Mouse (Mus musculus) thymus, postnatal 14 days (tissue): Measurements from ENCODE around the gene Pcolce2.
"Not testable (repeated sequence)": the region's sequence is repeated elsewhere in the genome, so short reads cannot be mapped to it uniquely, and the experiment has no call there.

ENCODE experiments used
- DNase-seq: peaks from one replicate; pipeline ENCODE4 v3.0.0; 2021

The Pcolce2 gene

GRCm38 (mm10) chr9:95637271-95638181, at the start of gene Pcolce2:
Gene Pcolce2 (plus strand): TSS chr9:95637601.
- DNase-seq: peak; percentile 3

GRCm38 (mm10) chr9:95588070-95588469, 49.3 kb upstream of the Pcolce2 start:
- DNase-seq: no peak

DNA sequence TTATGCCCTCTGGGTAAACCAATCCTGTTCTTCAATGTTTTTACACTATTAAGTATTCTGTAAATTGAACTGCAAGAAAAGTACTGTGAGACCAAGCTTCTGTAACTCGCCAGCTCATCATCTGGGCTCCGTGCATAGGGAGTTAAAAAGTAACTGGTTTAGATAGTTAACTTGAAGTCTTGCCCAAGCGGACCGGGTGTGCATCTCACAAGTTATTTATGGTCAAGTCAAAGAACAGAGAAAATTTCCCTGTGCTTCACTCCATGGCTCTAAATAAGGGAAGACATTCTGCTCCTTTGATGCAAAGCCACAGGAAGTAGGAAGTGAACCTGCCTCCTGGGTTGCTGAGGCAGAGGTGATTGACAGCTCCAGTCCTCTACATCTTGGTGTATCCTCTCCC, 43.1 kb upstream of the Pcolce2 start:
- DNase-seq: no peak

DNA sequence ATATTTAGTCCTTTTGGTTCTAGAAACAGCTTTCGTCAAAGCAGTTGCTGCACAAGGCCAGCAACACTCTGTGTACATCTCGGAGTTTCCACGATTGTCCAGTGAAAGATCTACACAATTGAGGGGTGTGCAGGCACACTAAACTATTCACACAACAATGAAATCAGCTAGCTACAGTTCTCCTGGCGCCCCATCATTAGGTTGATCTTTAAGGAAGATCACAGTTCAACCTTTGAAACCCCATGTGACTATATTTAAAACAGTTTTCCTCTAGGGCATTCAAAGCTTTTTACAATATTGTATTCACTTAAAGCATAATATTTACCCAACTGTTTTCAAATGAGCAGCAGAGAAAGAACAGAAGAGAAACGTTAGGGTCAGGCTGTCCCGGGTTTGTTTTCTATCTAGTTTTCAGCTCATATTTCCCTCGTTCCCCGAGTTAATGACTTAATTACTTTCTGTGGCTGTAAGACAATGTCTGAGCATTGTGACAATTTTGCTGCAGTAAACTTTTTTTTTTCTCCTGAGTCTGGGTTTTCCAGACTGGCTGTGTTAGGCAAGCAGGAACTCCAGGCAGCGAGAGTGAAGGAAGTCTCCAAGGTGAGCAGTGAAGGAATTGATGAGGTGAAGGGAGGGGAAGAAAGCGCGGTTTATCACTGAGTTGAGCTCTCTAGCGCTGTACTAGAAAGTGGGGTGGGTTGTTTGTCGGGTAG, 39.8 kb upstream of the Pcolce2 start:
- DNase-seq: no peak

- no peak for DNase-seq
Measured at GRCm38 (mm10) chr9:95598179-95598721, 39.2 kb upstream of the Pcolce2 start.

DNA sequence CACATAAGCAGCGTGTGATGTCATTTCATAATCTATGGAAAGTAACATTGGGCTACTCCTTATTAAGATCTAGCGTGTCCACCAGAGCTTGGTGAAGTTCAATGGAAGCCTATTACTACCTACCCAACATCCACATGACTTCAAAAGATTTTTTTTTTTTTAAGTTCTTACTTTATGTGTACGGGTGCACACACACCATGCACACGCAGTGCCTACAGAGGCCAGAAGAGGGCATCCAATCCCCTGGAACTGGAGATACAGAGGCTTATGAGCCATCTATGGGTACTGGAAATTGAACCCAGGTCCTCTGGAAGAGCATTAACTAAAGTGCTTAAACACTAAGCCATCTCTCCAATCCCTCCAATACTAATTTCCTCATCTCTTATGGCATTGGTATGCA, 38.0 kb upstream of the Pcolce2 start:
- peak; percentile 20 for DNase-seq

GRCm38 (mm10) chr9:95602849-95603248, 34.6 kb upstream of the Pcolce2 start:
- DNase-seq: no peak

- DNase-seq: no peak
Measured at GRCm38 (mm10) chr9:95603316-95603715, 34.1 kb upstream of the Pcolce2 start.

DNA sequence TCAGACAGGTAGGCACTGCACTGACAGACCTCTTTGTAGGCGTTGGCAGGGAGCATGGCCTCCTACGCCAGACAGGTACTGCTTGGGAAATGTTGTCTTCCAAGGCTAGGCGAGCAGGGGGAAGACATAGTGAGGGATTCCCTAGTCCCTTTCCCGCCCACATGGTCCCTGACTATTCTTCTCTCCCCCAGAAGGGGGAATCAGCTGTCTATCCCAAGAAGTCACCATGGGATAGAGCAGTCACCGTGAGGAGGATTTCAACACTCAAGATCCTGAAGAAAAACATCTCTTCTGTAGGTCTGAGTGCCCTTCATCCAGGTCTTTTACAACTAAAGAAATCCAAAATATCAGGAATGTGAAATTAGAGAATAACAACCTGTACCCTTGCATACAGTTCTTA, 30.2 kb upstream of the Pcolce2 start:
- DNase-seq: no peak

- no peak for DNase-seq
Measured at GRCm38 (mm10) chr9:95612246-95612768, 25.1 kb upstream of the Pcolce2 start.

GRCm38 (mm10) chr9:95613426-95614127, 23.8 kb upstream of the Pcolce2 start:
- DNase-seq: no peak

GRCm38 (mm10) chr9:95614861-95615615, 22.4 kb upstream of the Pcolce2 start:
- DNase-seq: no peak

DNA sequence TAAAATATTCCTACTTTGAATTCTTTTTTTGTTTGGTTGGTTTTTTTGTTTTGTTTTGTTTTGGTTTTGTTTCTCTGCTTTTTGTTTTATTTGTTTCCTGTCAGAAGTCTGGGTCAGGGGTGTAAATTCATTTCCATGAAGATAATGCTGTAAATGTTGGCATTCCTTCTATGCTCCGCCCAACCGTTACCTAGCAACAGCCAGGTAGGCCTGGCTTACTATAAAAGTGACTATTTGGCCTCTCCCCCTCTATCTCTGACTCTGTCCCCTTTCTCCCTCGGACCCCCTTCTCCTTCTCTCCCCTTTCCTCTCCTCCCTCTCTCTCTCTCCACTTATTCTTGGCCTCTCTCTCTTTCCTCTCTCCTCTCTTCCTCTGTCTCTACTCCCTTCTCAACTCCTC, 21.4 kb upstream of the Pcolce2 start:
- DNase-seq: no peak

- no peak for DNase-seq
Measured at GRCm38 (mm10) chr9:95618572-95618971, 18.8 kb upstream of the Pcolce2 start.

GRCm38 (mm10) chr9:95624072-95624471, 13.3 kb upstream of the Pcolce2 start:
- DNase-seq: no peak

DNA sequence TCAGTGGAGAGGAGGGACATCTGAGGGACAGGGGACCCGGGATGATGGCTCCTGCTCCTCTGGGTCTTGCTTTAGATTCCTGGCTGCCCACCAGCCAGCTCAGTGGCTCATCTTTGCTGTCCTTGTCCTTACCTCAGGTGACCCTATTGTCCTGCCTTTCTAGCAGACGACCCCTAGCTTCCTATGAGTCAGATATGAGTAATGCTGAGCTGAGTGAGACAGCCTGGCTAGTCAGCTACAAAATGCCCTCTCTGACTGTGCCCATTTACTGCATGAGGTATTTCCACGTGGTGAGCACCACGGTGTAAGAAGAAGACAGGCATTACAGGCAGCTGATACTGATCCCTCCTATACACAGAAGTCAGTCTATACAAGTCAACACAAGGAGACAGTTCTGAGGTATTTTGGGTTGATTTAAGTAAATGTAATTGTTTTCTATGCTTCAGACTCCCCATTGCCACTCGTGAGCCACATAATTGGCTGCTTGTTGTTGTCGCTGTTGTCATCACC, 8.9 kb upstream of the Pcolce2 start:
- no peak for DNase-seq

DNA sequence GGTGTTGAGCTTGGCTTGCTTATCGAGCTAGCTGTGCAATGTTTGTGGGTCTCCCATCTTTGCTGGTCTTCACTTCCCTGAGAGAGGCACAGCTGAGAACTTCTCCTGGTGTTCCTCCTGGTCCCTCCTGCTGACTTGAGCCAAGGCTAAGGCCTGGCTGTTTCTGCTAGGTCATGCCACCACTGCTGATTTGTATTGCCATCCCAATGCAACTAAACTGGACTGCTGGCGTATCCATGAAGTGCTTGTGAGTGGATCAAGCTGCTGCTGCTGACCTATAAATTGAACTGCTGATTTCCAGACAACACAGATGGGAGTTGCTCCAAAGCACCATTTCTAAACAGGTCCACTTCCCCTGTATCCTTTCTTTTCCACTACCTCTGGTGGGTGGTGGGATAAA, 7.8 kb upstream of the Pcolce2 start:
- not testable (repeated sequence) for DNase-seq

- DNase-seq: no peak
Measured at GRCm38 (mm10) chr9:95636395-95636794, 1.0 kb upstream of the Pcolce2 start.

DNA sequence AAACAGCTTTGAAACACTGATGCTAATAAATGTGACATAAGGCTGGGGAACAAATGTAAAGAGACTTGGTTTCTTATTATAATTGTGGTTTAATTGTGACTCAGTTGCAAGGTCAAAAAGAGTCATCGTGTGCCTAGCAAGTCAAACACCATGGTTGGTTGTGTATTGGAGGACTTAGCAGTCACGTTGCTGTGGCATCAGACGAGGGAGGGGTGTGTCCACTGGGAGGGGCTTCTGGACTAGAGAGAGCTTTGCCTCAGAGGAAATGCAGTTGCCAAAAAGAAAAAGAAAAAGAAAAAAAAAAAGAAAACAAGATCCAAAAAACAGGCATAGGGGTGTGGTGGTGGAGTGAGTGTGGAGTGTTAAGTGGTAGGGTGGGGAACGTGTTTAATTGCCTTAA, 2.5 kb downstream of the Pcolce2 start:
- DNase-seq: no peak

DNA sequence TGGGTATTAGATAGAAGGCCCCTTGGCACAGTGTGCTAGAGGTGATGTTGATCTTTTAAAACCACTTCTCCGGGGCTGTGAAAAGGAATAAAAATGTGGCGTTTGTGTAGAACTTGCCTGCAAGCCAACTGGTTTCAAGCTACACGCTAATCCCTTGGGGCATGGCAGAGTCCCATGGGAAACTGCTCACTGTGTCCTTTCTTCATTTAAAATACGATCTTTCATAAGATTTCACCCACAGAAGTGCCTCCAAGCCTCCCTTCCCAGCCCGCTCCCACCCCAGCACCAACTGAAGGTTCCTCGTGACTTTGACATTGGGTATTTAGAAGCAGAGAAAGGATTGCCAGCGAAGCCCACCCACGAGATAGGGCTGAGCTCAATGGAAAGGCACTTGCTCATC, 8.5 kb downstream of the Pcolce2 start:
- no peak for DNase-seq

DNA sequence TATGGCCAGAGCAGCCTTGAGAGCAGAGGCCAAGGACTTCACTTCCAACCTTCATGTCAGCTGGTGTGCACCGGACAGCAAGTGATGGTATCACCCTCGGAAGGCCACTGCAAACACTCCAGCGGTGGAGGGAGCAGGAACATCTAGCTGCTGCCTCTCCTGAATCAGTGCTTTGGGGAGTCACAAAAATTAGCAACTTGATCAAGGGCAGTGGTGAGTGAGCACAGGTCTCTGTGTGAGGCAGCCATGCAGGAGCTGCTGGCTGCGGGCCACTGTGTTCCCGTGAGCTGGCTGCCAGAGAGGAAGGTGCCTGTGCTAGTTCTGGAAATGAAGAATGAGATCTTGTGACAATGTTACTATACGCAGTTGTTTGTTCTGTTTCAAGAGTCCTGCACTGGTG, 16.0 kb downstream of the Pcolce2 start:
- DNase-seq: no peak

DNA sequence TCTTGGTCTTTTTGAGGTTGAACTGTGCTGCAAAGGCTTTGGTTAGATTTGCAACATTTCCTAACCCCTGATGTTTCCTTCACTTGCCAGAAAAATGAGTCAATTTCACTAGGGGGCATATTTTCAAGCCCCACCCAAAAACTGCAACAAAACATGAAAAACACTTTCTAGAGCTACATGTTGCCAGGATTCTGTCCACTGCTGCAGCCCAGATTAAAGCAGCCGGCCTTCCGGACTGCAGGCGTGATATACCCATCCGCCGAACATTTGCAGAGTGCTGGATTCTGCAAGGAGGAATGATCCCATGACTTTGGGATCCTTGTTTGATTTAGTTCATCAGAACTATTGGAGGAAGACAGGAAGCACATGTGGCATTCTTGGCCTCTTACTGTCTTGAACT, 17.0 kb downstream of the Pcolce2 start:
- no peak for DNase-seq
